Mouse (Mus musculus) gastrocnemius, postnatal 10 days (tissue): ENCODE data around the gene Prss53. TPM values are rescaled to one million over a fixed set of nuclear protein-coding genes. Genes with fewer than 3 reads are reported as not detected.
"Not testable (repeated sequence)": the region's sequence is repeated elsewhere in the genome, so short reads cannot be mapped to it uniquely, and the experiment has no call there.

Experiments
- DNase-seq: peaks from one replicate; pipeline ENCODE4 v3.0.0; 2021; ENCODE audit warnings: mixed read lengths
- total RNA-seq, 2 experiments: library from RNA; stranded (reverse); gene quantifications; 2 replicates each; pipeline ENCODE4 v1.2.3; 2021

The Prss53 gene
- total RNA-seq, 2 experiments from 2014 or later: 0.96 to 1.2 TPM

DNA sequence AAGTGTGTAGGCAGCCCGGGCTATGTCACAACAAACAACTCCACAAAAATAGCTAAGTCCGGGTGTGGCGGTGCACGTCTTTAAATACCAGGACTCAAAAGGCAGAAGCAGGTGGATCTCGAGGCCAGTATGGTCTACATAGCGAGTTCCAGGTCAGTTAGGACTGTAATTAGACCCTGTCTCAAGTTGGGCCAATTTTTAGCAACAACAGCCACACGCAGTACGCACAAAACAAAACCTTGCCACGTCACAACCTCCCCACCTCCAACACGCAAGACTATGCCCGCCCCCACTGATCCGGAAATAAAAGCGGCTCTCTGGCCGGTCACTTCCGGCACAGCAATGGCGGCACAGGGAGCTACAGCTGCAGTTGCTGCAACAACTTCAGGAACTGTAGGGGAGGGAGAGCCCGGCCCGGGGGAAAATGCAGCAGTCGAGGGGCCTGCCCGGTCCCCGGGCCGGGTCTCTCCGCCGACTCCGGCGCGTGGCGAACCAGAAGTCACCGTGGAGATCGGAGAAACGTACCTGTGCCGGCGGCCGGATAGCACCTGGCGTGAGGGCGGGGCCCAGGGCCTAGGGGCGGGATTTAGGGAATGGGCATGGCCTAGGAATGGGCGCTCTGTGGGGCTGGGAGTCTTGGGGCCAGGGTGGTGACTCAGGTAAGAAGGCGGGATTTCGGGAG, 21.6 kb upstream of the Prss53 start, which contains the start of gene Kat8:
TSS of gene Kat8 (plus strand) at position 327 of the 682 bp plus-strand sequence.
- peak; percentile 83 for DNase-seq

DNA sequence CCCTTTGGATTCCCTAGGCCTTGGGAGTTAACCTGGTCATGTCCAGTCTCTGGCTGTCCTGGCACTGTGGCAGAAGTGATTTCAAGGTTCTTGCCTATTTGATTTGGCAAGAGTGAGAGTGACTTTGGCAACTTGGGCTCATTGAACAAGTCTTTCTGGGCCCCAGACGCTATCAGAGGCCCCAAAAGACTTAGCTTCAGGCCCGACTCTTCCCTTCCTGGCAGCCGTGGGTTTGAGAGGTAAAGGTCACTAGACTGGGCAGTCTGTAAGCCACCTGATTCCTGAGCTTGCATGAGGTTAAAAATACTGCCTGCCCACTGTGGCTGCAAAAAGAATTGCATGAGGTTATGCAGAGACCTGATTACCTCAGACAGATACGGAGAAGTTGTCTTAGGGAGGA, 17.9 kb upstream of the Prss53 start:
- DNase-seq: no peak

DNA sequence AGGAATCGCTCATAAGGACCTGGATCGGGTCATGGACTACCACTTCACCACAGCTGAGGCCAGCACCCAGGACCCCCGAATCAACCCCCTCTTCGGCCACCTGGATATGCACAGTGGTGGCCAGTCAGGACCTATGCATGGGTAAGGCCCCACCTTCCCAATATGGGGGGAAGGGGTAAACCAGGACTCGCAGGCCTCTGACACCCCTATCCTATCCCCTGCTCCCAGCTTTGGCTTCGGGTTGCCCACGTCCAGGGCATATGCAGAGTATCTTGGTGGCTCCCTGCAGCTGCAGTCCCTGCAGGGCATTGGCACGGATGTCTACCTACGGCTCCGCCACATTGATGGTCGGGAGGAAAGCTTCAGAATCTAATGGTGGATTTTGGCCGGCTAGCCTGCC, 17.2 kb upstream of the Prss53 start:
- no peak for DNase-seq

DNA sequence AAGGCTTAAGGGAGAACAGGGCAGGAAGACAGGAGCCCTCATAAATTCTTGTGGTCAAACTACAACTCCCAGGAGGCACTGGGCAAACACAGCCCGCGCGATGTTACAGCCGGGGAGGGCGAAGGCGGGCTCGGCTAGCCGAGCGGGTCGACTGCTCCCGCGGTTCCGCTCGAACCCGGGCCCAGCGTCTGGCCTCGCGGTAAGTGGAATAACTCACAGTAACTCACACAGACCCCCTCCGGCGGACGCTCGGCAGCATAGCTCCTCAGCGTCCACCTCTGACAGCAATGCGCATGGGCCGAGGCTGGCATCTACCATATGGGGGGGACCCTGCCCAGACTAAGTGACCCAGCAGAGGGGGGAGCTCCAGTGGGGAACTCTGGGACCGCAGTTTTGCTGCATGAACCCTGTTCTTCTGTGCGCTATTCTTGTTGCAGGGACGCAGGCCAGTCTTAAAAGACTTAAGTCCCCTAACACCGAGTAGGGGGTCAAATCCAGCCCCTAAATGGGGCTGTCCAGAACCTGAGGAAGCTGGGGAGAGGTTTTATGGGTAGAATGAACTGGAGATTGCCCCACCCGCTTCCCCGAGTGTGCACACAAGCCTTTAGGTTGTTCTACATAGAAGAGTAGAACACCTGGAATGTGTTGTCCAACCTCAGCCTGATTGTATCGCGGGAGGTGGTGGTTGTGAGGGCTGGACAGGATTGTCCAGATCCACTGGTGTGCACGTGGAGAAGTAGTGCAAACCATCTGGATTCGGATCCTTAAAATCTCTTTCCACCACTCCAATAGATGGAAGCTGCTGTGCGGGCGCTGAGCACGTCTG, 13.4 kb upstream of the Prss53 start, which contains the start of gene Bckdk:
TSS of gene Bckdk (plus strand) at position 112 of the 826 bp plus-strand sequence.
- DNase-seq: peak; percentile 75

DNA sequence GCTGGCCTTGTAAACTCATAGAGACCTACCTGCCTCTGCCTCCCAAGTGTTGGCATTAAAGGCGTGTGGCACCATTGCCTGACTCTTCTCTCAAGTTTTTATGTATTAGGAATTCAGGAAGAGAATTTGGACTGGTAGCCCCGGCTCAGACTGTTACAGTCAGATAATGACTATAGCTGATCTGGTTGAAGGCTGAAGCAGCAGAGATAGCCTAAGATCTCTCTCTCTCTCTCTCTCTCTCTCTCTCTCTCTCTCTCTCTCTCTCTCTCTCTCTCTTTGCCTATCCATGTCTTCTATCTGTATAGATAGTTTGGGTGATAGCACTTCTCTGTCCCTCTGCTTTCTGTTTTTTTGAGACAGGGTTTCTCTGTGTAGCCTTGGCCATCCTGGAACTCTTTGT, 11.0 kb upstream of the Prss53 start:
- DNase-seq: no peak

DNA sequence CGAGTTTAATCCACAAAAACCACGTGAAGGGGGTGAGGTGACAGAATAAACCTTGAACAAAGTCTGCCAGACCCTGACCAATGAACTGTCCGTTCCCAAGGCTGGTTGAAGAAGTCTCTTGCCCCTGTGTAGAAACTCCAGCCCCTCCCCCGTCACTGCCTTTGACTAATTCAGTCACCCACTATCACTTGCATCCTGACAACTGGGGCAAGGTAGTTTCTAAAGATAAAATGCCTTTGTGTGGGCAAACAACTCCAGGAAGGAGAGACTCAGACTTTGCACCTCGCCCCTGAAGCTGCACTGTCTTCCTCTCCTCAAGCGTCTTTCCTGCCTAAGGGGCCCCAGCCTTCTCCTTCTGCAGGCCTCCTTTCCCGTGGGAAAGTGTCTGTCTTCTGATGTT, 9.2 kb upstream of the Prss53 start:
- DNase-seq: no peak

DNA sequence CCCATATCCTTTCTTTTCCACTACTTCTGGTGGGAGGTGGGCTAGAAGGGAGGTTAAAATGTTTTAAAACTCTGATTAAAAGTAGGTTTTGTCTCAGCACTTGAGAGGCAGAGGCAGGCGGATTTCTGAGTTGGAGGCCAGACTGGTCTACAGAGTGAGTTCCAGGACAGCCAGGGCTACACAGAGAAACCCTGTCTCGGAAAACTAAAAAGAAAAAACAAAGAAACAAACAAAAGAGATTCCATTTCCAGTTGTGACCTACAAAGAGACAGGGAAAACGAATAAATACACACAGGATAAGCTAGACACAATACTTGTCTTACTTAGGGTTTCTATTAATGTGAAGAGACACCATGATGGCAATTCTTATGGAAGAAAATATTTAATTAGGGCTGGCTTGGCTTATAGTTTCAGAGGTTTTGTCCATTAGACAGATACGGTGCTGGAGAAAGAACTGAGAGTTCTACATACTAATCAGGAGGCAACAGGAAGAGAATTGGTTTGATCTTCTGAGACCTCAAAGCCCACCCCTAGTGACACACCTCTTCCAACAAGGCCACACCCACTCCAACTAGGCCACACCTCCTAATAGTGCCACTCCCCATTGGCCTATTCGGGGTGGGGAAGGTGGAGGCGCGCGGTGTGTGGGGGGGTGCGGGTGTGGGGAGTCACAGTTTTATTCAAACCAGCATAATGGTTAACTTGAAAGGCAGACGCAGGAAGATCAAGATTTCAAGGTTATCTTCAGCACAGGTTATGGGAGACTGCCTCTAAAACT, 7.6 kb upstream of the Prss53 start:
- DNase-seq: no peak

DNA sequence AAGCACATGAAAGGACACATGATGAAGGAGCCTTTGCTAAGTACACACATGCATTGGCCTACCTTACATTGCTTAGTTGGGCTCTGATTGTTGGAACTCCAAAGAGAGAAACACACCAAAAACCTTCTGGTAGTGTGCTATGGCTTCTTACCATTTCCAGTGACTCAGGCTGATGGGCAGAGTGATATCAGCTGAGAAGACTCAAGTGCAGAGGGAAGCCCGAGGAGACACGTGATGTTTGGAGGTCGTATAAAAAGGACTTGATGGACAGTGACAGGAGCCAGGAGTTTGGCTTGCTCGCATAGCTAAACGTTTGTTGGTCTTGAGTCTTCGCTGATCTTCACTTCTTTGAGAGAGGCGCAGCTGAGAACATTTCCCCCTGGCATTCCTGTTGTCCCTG, 6.8 kb upstream of the Prss53 start:
- DNase-seq: no peak

DNA sequence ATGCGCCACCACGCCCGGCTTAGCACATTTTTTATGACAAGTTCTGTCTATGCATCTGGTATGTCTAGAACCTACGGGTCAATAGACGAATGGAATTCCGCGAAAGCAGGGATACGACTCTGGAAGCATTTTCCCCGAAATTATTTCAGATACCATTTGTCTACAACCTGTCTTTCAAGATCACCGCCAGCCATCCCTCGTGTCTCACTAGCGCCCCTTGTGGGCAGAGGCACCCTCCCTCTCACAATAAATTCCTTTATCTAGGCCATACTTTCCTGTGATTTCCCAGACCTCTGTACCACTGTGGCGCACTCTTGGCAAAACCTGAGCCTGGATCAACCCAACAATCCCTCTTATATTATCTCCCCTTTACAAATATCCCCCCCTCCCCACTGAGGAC, 5.6 kb upstream of the Prss53 start:
- peak; percentile 74 for DNase-seq

DNA sequence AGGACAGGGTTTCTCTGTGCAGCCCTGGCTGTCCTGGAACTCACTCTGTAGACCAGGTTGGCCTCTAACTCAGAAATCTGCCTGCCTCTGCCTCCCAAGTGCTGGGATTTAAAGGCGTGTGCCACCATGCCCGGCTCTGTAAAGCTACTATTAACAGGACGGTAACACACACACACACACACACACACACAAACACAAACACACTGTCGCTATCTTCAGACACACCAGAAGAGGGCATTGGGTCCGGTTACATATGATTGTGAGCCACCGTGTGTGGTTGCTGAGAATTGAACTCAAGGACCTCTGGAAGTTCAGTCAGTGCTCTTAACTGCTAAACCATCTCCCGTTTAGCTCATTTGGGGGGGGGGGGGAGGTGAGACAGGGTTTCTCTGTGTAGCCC, 5.1 kb upstream of the Prss53 start:
- DNase-seq: not testable (repeated sequence)

DNA sequence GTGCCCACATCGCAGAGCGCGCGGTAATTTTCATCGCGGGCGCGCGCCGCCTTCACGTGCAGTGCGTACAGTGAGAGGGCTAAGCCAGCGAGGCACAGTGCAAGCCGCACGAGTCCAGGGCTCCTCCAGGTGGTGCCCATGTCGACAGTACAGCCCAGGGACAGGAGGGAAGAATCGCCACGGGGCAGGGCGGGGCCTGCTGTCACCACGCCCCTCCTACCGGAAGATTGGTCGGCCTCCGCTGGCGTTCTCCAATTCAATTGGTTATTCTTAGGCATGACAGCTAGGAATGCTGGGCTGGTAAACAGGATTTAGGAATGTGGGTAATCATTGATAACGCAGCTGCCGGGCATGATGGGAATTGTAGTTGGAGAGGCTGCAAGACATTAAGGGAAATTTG, 4.7 kb upstream of the Prss53 start, which contains the start of the genes Gm21974 and Vkorc1:
TSS of gene Gm21974 (minus strand) at position 13 of the 400 bp plus-strand sequence.
TSS of gene Vkorc1 (minus strand) at position 176 of the 400 bp plus-strand sequence.
- DNase-seq: peak; percentile 93

DNA sequence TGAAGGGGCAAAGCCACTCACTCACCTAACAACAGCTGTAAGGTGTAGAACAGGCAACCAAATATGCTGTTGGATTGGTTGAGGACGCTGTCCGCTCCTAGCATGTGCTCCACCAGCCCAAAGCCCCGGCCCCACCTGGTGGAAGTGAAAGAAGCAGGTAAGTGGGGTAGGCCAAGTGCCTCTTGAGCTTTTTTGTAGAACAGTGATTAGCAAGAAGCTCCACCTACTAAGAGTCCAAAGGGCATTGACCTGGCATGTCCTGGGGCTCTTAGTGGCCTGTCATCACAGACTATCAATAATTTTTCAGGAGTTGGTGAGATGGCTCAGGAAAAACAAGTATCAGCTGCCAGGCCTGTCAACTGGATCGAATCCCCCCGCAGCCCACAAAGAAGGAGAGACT, 3.7 kb upstream of the Prss53 start:
- no peak for DNase-seq

DNA sequence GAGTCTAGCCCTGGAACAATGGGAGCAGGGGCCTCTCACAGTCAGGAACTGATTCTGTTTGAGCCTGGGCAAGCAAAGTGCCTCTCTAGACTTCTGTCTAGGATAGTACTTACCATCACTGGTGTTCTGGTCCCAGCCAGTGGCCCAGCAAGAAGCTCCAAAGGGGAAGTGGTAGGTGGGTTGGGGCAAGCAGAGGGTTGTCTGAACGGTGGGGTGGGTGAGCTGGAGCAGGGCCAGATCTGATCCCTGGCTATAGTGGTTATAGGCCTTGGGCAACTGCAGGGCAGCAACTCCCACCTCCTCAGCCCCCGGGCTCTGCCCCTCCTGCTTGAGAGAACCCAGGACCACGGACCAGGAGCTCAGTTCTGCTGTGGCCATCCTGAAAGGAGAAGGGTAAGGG, 1.9 kb downstream of the Prss53 start:
- DNase-seq: no peak

DNA sequence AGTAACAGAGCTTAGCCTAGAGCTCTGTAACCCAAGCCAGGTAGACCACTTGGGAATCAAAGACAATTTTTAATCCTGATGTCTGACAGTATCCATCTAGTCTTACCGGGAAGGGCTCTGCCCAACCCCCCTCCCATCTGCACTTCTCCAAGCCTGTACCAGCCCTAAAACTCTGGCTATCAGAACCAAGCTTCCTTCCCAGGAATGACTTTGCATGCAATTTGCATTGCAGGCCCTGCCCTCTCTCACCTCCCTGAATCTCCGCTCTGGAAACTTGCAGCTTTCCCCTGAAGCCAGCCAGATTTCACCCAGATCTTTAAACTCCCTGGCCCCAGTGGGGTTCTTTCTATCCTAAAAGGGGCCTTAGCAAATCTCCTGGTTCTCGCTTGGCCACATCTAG, 3.0 kb downstream of the Prss53 start:
- no peak for DNase-seq

DNA sequence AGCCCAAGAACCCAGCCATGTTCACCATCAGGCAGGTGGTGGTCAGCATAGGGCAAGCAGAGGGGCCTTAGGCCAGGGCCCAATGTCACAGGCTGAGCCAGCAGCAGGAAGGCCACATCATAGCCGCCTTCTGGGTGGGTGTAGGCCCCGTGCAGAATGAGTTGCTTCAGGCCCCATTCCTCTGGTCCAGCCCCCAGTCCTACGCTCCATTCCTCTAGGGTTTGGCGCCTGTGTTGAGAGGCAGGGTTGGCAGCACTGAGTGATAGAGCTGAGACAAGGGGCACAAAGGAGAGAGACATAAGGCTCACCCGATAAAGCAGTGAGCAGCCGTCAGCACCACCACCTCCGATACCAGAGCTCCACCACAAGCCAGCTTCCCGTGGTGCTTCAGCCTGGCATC, 3.6 kb downstream of the Prss53 start:
- DNase-seq: no peak

DNA sequence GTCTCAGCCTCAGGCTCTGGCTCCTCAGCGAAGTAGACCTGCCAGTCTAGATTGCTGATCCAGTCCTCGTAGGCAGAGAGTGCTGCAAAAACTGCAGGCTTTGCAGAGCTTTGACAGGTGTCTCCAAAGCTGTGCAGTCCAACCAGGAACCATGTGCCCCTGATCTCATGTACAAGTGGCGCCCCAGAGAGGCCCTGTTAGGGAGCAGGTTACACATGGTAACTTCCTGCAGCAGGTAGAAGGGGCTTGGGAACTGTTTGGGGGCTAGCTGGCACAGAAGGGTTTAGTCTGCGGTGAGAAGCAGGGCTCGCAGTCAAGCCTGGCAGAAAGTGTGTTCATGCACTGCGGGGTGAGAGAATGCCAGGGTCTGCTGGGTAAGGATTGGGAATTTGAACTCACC, 4.2 kb downstream of the Prss53 start:
- DNase-seq: no peak

DNA sequence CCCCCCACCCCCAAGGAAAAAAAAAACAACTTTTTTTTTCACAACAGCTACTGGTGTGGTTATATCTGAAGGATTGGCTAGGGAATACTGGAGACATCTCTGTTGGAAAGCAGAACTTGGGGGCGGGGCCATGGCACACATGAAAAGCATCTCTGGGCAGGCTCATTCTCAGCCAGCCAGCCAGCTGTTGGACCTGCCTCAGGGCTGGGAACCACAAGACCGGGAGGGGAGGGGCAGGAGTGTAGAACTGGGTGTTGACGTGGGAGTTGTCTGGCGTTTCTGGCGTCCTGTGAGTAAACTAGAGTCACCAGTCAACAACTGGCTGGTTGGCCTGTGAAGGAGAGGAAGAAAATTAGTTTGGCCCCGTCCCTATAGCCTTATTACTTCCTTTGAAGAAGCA, 4.8 kb downstream of the Prss53 start:
- peak; percentile 74 for DNase-seq

DNA sequence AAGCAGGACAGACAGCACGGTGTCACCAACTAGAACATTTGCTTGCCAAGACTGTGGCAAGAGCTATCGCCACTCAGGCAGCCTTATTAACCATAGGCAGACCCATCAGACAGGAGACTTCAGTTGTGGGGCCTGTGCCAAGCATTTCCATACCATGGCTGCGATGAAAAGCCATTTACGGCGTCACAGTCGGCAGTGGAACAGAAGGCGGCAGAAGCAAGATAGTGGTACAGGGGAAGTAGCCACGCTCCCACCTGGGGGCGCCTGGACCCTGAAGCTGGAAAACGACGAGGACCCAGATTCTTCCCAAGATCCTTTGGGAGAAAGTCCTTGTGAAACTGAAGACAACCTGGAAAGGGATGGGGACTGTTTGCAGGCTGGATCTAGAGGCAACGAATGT, 10.3 kb downstream of the Prss53 start:
- DNase-seq: no peak

DNA sequence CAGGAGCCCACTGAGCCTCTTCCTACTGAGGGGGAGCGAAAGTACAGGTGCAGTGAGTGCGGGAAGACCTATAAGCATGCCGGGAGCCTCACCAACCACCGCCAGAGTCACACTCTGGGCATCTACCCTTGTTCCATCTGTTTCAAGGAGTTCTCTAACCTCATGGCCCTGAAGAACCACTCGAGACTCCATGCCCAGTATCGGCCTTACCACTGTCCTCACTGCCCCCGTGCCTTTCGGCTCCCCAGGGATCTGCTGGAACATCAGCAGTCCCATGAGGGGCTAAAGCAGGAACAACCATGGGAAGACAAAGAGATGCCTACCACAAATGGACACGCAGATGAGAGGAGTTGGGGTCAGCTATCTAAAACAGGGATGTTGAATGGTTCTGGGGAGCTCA, 11.5 kb downstream of the Prss53 start:
- DNase-seq: no peak

DNA sequence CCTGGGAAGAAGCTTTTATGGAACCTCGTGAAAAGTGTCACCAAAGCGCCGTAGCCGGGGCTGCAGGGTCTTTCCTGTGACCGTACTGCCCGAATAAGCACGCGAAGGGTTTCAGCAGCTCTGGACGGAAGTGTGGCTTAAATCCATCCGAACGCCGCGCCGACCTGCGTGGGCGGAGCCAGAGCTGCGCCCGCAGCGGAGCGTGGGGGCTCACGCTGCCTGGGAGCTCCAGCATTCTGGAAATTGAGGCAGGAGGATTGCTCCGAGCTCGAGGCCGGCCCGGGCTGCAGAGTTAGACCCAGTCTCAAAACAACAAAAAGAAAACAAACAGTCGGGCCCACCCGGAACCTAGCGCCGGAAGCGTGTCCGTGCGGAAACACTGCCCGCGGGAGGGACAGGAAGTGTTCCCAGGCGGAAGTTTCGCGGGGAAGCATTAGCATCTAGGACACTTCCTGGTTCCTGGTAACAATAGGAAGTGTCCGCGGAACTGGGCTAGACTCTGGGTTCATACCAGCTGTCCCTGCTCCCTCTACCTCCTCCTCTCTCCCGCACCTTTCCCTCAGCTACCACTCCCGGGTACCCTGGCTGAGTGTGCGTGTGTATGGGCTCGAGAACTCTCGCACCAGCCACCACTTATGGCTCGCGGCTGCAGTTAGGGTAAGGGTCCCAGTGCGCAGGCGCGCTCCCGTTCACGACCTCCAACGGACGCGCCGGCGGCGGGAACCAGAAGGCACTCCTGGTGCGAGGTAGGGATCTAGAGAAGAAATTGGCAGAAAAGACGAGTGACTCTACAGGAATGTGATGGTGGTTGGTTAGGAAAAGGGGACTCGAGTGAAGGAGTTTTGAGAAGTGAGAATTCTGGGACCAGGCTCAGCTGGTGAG, 14.1 kb downstream of the Prss53 start, which contains the start of gene Zfp668:
TSS of gene Zfp668 (minus strand) at position 362 of the 882 bp plus-strand sequence.
- DNase-seq: peak; percentile 87

DNA sequence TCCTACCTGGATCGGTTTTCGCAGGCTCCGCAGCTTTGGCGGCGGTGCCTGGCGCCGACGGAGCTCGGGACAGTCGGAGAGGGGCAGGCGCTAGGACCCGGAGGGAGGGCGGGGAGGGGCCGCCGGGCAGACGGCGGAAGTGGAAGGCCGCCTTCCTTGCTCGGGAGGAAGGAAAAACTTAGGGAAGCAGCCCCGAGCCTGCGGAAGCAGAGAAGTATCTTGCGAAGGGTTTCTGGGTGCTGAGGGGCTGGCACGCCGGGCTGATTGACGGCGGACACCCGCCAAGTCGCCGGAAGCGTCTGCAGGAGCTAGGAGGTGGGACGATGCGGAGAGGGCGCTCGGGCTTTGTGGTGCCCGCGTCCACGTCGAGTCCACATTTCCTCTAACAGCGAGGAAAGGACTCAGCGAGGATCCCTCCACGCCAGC, 14.7 kb downstream of the Prss53 start, which contains the start of gene Zfp646:
TSS of gene Zfp646 (plus strand) at position 181 of the 426 bp plus-strand sequence.
- DNase-seq: peak; percentile 73
